In the genomic region with DNA sequence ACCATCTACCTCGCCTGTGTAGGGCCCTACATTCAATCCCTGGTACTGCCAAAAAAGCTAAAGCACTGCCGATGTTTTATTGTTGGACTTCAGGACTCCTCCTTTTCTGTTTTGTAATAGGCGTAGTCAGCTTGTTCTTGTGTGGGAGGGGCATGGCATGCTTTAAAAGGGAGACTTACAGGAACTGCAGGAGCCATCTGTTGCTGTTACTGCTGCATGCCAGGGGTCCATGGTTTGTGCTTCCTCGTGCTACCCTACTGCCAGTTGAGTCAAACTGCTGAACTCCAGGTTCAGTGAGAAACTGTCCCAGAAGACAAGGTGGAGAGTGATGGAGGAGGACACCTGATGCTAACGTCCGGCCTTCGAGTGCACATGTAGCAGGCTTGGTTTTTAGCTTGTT, we compare ENCODE assay signal across 10 mouse cellular contexts.
A peak's percentile ranks its signal among the peaks of the same experiment; 100 is the strongest.
DNase-seq lines count a peak whose midpoint lies in the region; ATAC-seq lines count a peak whose summit lies in the region.
"Had no signal": no experiment of that assay in that cellular context is flagged by ENCODE, and none has a peak within 500 bp of the region (broad histone marks: within the 10 kb centered on the region; RNA-seq: fewer than 3 reads in every experiment).

No protein-coding gene starts in this region.

- H3K9ac ChIP-seq in forebrain, embryonic 13.5 days: no peak overlapping the region

- WGBS in forebrain, embryonic 13.5 days: 62% methylated on average over 7 of the region's 7 CpGs
- 84% methylated on average over 7 of the region's 7 CpGs for WGBS in heart, embryonic 10.5 days

- no peak overlapping the region for H3K4me3 ChIP-seq in forebrain, embryonic 13.5 days
- H3K4me3 ChIP-seq in heart, embryonic 10.5 days: no peak overlapping the region

- H3K4me1 ChIP-seq in forebrain, embryonic 13.5 days: peaks cover 48% of the 10 kb centered on the region
- peaks cover 12% of the 10 kb centered on the region for H3K4me1 ChIP-seq in heart, embryonic 10.5 days

- no peaks in the 10 kb centered on the region for H3K9me3 ChIP-seq in forebrain, embryonic 13.5 days (replicated peaks)
- H3K9me3 ChIP-seq in heart, embryonic 10.5 days: no peaks in the 10 kb centered on the region

- peak; percentile 31 to 37 for DNase-seq in left cerebral cortex, postnatal 36 days (ENCODE audit: low spot score in 2 of 2)
- no peak for DNase-seq in left cerebral cortex, adult 11 months (ENCODE audit: low spot score)
- peak; percentile 58 for DNase-seq in cerebellum, adult 9-10 months
- peak; percentile 39 for DNase-seq in lung, postnatal 36 days
- no peak for DNase-seq in adrenal gland, postnatal 14 days
- DNase-seq in ovary, postnatal 10 days (ENCODE audit: low spot score): no peak
- DNase-seq in heart, embryonic 10.5 days (ENCODE audit: low spot score): no peak
- DNase-seq: gastrocnemius, postnatal 25 days had no signal

- peak overlapping the region; percentile 90 for H3K27ac ChIP-seq in forebrain, embryonic 13.5 days
- no peak overlapping the region for H3K27ac ChIP-seq in heart, embryonic 10.5 days
- H3K27ac ChIP-seq: macrophage had no signal

- ATAC-seq in forebrain, embryonic 13.5 days: no peak; the same call in 1 of the 2 replicates

- no peaks in the 10 kb centered on the region for H3K27me3 ChIP-seq in forebrain, embryonic 13.5 days
- no peaks in the 10 kb centered on the region for H3K27me3 ChIP-seq in heart, embryonic 10.5 days (ENCODE audit: insufficient read depth, poor library complexity, severe bottlenecking)

- no peak overlapping the region for H3K4me2 ChIP-seq in forebrain, embryonic 13.5 days

- H3K36me3 ChIP-seq in forebrain, embryonic 13.5 days (ENCODE audit: poor library complexity, severe bottlenecking): peaks cover 24% of the 10 kb centered on the region
- peaks cover 18% of the 10 kb centered on the region for H3K36me3 ChIP-seq in heart, embryonic 10.5 days

- intact Hi-C loops in left cerebral cortex, postnatal 36 days (cut with DNase I): loop anchor here (5.0 to 10.0 kb wide), 2 partner anchors 65 to 137 kb away; a partner anchor contains a TSS

Comparison
In these comparisons a context has a peak if more than half of its experiments do, and no peak if none do; other contexts are left out.
1. DNase-seq: peak in left cerebral cortex, postnatal 36 days (2 of 2), cerebellum, adult 9-10 months (single experiment) and lung, postnatal 36 days (single experiment); none in left cerebral cortex, adult 11 months (single experiment), adrenal gland, postnatal 14 days (single experiment), ovary, postnatal 10 days (single experiment) and heart, embryonic 10.5 days (single experiment).